Mouse (Mus musculus): ENCODE data around the gene Arid5a. TPM values are rescaled to one million over a fixed set of nuclear protein-coding genes. Genes with fewer than 3 reads are reported as not detected.

Arid5a gene
- polyA plus RNA-seq, 1 experiment from 2014 or later, result 5.4 TPM

- H3K4me3 ChIP-seq (ENCODE audit: low read depth, low read length), result no peak overlapping the region
- H3K27ac ChIP-seq (ENCODE audit: low read depth), result no peak overlapping the region
- peaks cover 9% of the 10 kb centered on the region for H3K27me3 ChIP-seq (ENCODE audit: insufficient read depth, low read length)
- WGBS, result 73% methylated on average over 3 of the region's 3 CpGs
- H3K36me3 ChIP-seq (ENCODE audit: insufficient read depth), result no peaks in the 10 kb centered on the region
- ATAC-seq (ENCODE audit: insufficient read depth) (no peak), DNase-seq (no peak)
- no peaks in the 10 kb centered on the region for H3K4me1 ChIP-seq (ENCODE audit: insufficient read depth)
- no peak for TF ChIP-seq CTCF (IDR thresholded peaks at IDR 0.05; ENCODE audit: low read depth)
- H3K9ac ChIP-seq, result no peak overlapping the region
- H3K4me2 ChIP-seq, result no peak overlapping the region
- no peaks in the 10 kb centered on the region for H3K9me3 ChIP-seq (ENCODE audit: low read depth, low read length)
These were observed 13.1 kb upstream of the Arid5a start for GRCm38 (mm10) chr1:36294402-36294801.

GRCm38 (mm10) chr1:36296466-36297149, 10.9 kb upstream of the Arid5a start:
- ATAC-seq (ENCODE audit: insufficient read depth) (no peak), DNase-seq (no peak)
- Histone ChIP-seq H3K4me3 (ENCODE audit: low read depth, low read length) (no peak overlapping the region), H3K4me2 (no peak overlapping the region), H3K27me3 (ENCODE audit: insufficient read depth, low read length) (peaks cover 19% of the 10 kb centered on the region), H3K9me3 (ENCODE audit: low read depth, low read length) (no peaks in the 10 kb centered on the region), H3K27ac (ENCODE audit: low read depth) (no peak overlapping the region), H3K36me3 (ENCODE audit: insufficient read depth) (no peaks in the 10 kb centered on the region), H3K4me1 (ENCODE audit: insufficient read depth) (no peaks in the 10 kb centered on the region), H3K9ac (no peak overlapping the region)
- TF ChIP-seq CTCF (IDR thresholded peaks at IDR 0.05; ENCODE audit: low read depth), result no peak
- WGBS, result 61% methylated on average over 9 of the region's 9 CpGs

GRCm38 (mm10) chr1:36298107-36298506, 9.4 kb upstream of the Arid5a start:
- H3K9ac ChIP-seq, result no peak overlapping the region
- no peaks in the 10 kb centered on the region for H3K9me3 ChIP-seq (ENCODE audit: low read depth, low read length)
- peaks cover 19% of the 10 kb centered on the region for H3K27me3 ChIP-seq (ENCODE audit: insufficient read depth, low read length)
- ATAC-seq (ENCODE audit: insufficient read depth), result no peak
- H3K27ac ChIP-seq (ENCODE audit: low read depth), result no peak overlapping the region
- no peaks in the 10 kb centered on the region for H3K4me1 ChIP-seq (ENCODE audit: insufficient read depth)
- no peak overlapping the region for H3K4me3 ChIP-seq (ENCODE audit: low read depth, low read length)
- no peak overlapping the region for H3K4me2 ChIP-seq
- H3K36me3 ChIP-seq (ENCODE audit: insufficient read depth), result no peaks in the 10 kb centered on the region
- WGBS, result 80% methylated on average over 4 of the region's 4 CpGs
- no peak for DNase-seq
- TF ChIP-seq CTCF (IDR thresholded peaks at IDR 0.05; ENCODE audit: low read depth), result no peak

- no peak overlapping the region for H3K27ac ChIP-seq (ENCODE audit: low read depth)
- ATAC-seq (ENCODE audit: insufficient read depth), result no peak
- H3K4me3 ChIP-seq (ENCODE audit: low read depth, low read length), result no peak overlapping the region
- no peaks in the 10 kb centered on the region for H3K36me3 ChIP-seq (ENCODE audit: insufficient read depth)
- DNase-seq, result no peak
- no peaks in the 10 kb centered on the region for H3K4me1 ChIP-seq (ENCODE audit: insufficient read depth)
- no peak overlapping the region for H3K4me2 ChIP-seq
- no peaks in the 10 kb centered on the region for H3K9me3 ChIP-seq (ENCODE audit: low read depth, low read length)
- H3K27me3 ChIP-seq (ENCODE audit: insufficient read depth, low read length), result peaks cover 19% of the 10 kb centered on the region
- TF ChIP-seq CTCF (IDR thresholded peaks at IDR 0.05; ENCODE audit: low read depth), result no peak
- 24% methylated on average over 13 of the region's 13 CpGs for WGBS
- no peak overlapping the region for H3K9ac ChIP-seq
These were observed 8.4 kb upstream of the Arid5a start for GRCm38 (mm10) chr1:36299126-36299525.

- WGBS, result 45% methylated on average over 2 of the region's 2 CpGs
- no peak overlapping the region for H3K9ac ChIP-seq
These were observed 7.9 kb upstream of the Arid5a start for GRCm38 (mm10) chr1:36299676-36300075.

GRCm38 (mm10) chr1:36300486-36300885, 7.0 kb upstream of the Arid5a start:
- peaks cover 19% of the 10 kb centered on the region for H3K27me3 ChIP-seq (ENCODE audit: insufficient read depth, low read length)
- H3K4me2 ChIP-seq, result no peak overlapping the region
- no peak for TF ChIP-seq CTCF (IDR thresholded peaks at IDR 0.05; ENCODE audit: low read depth)
- H3K36me3 ChIP-seq (ENCODE audit: insufficient read depth), result no peaks in the 10 kb centered on the region
- no peak overlapping the region for H3K27ac ChIP-seq (ENCODE audit: low read depth)
- no peaks in the 10 kb centered on the region for H3K4me1 ChIP-seq (ENCODE audit: insufficient read depth)
- no peak overlapping the region for H3K4me3 ChIP-seq (ENCODE audit: low read depth, low read length)
- DNase-seq (no peak), ATAC-seq (ENCODE audit: insufficient read depth) (no peak)
- H3K9me3 ChIP-seq (ENCODE audit: low read depth, low read length), result no peaks in the 10 kb centered on the region
- 84% methylated on average over 6 of the region's 6 CpGs for WGBS
- no peak overlapping the region for H3K9ac ChIP-seq

More at GRCm38 (mm10) chr1:36299676-36300075, 7.9 kb upstream of the Arid5a start:
- Histone ChIP-seq H3K4me2 (no peak overlapping the region), H3K27me3 (ENCODE audit: insufficient read depth, low read length) (peaks cover 19% of the 10 kb centered on the region), H3K9me3 (ENCODE audit: low read depth, low read length) (no peaks in the 10 kb centered on the region), H3K36me3 (ENCODE audit: insufficient read depth) (no peaks in the 10 kb centered on the region), H3K4me1 (ENCODE audit: insufficient read depth) (no peaks in the 10 kb centered on the region), H3K27ac (ENCODE audit: low read depth) (no peak overlapping the region), H3K4me3 (ENCODE audit: low read depth, low read length) (no peak overlapping the region)
- DNase-seq (no peak), ATAC-seq (ENCODE audit: insufficient read depth) (no peak)
- no peak for TF ChIP-seq CTCF (IDR thresholded peaks at IDR 0.05; ENCODE audit: low read depth)

GRCm38 (mm10) chr1:36302273-36302672, 5.3 kb upstream of the Arid5a start:
- H3K4me2 ChIP-seq, result no peak overlapping the region
- no peak overlapping the region for H3K4me3 ChIP-seq (ENCODE audit: low read depth, low read length)
- no peak for TF ChIP-seq CTCF (IDR thresholded peaks at IDR 0.05; ENCODE audit: low read depth)
- H3K9ac ChIP-seq, result no peak overlapping the region
- H3K27ac ChIP-seq (ENCODE audit: low read depth), result no peak overlapping the region
- no peaks in the 10 kb centered on the region for H3K9me3 ChIP-seq (ENCODE audit: low read depth, low read length)
- DNase-seq (peak; percentile 8), ATAC-seq (ENCODE audit: insufficient read depth) (no peak)
- H3K27me3 ChIP-seq (ENCODE audit: insufficient read depth, low read length), result peaks cover 19% of the 10 kb centered on the region
- no peaks in the 10 kb centered on the region for H3K4me1 ChIP-seq (ENCODE audit: insufficient read depth)
- no peaks in the 10 kb centered on the region for H3K36me3 ChIP-seq (ENCODE audit: insufficient read depth)
- WGBS, result 69% methylated on average over 8 of the region's 8 CpGs

Measured in lung, embryonic 14.5 days (tissue).